Mouse (Mus musculus): ENCODE results near the gene Gm3239.
"Not testable (repeated sequence)": the region's sequence is repeated elsewhere in the genome, so short reads cannot be mapped to it uniquely, and the experiment has no call there.

- peak; percentile 16 for TF ChIP-seq CTCF (IDR thresholded peaks at IDR 0.05; ENCODE audit: low read depth, low read length)
- TF ChIP-seq POLR2A (IDR thresholded peaks at IDR 0.05; ENCODE audit: insufficient read depth, low read length) = not testable (repeated sequence)
Measured at GRCm38 (mm10) chr14:4650324-4650723, 13.7 kb upstream of the Gm3239 start.
